Comparison of ENCODE assay signal across 8 mouse cellular contexts in the genomic region with DNA sequence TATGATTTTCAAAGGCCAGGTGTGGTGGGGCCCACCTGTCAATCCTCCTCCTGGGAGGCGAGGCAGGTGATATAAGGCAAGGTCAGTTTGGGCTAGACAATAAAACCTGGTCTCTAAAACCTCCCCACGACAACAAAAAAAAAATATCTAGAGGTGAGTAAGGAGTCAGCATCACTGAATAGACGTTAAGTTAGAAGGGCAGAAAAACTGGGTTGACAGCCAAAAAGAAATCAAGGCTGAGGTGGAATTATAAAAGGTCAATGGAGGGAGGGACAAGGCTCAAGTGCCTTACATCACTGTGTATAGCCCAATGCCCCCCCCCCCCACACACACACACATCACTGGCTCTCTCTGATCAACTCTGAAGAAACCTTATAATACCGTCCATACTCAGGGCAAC. TPM values are rescaled to one million over a fixed set of nuclear protein-coding genes. Genes with fewer than 3 reads are reported as not detected.
DNase-seq lines count a peak whose midpoint lies in the region; ATAC-seq and TF ChIP-seq lines count a peak whose summit lies in the region.

No protein-coding gene starts in this region.

- H3K4me1 ChIP-seq in kidney, embryonic 14.5 days (ENCODE audit: control insufficient read depth, insufficient read depth, low read length) = peaks cover 9% of the 10 kb centered on the region
- H3K4me1 ChIP-seq in cortical plate, adult 2 months (ENCODE audit: control insufficient read depth, insufficient read depth, low read length) = peaks cover 2% of the 10 kb centered on the region; the same call in 1 of the 2 replicates
- H3K4me1 ChIP-seq in hindbrain, embryonic 14.5 days (replicated peaks; ENCODE audit: control insufficient read depth, insufficient read depth, low read length) = peaks cover 17% of the 10 kb centered on the region
- peaks cover 24% of the 10 kb centered on the region for H3K4me1 ChIP-seq in midbrain, embryonic 15.5 days

- WGBS in kidney, embryonic 14.5 days = 22% methylated on average over 4 of the region's 4 CpGs
- 32% methylated on average over 4 of the region's 4 CpGs for WGBS in hindbrain, embryonic 14.5 days
- 22% methylated on average over 4 of the region's 4 CpGs for WGBS in midbrain, embryonic 15.5 days

- TF ChIP-seq CTCF in cortical plate, adult 2 months (IDR thresholded peaks at IDR 0.05; ENCODE audit: extremely low read depth, insufficient read depth, low read length) = no peak

- peak overlapping the region; percentile 78 for H3K4me3 ChIP-seq in kidney, embryonic 14.5 days (ENCODE audit: low read length)
- peak overlapping the region; percentile 47 for H3K4me3 ChIP-seq in cortical plate, adult 2 months (ENCODE audit: insufficient read depth, low read length)
- H3K4me3 ChIP-seq in hindbrain, embryonic 14.5 days (replicated peaks; ENCODE audit: low read length) = peak overlapping the region; percentile 71
- H3K4me3 ChIP-seq in midbrain, embryonic 15.5 days = peak overlapping the region; percentile 95

- H3K27ac ChIP-seq in kidney, embryonic 14.5 days (ENCODE audit: low read depth, low read length) = peak overlapping the region; percentile 90; the same call in 1 of the 2 replicates
- no peak overlapping the region for H3K27ac ChIP-seq in cortical plate, adult 2 months (ENCODE audit: insufficient read depth, low read length)
- H3K27ac ChIP-seq in hindbrain, embryonic 14.5 days = peak overlapping the region; percentile 96
- peak overlapping the region; percentile 98 for H3K27ac ChIP-seq in midbrain, embryonic 15.5 days

- peaks cover 34% of the 10 kb centered on the region for H3K36me3 ChIP-seq in kidney, embryonic 14.5 days (ENCODE audit: control insufficient read depth, insufficient read depth, low read length)
- H3K36me3 ChIP-seq in hindbrain, embryonic 14.5 days (replicated peaks; ENCODE audit: control insufficient read depth, insufficient read depth) = peaks cover 37% of the 10 kb centered on the region
- peaks cover 11% of the 10 kb centered on the region; the same call in 1 of the 2 replicates for H3K36me3 ChIP-seq in midbrain, embryonic 15.5 days (replicated peaks)

- H3K4me2 ChIP-seq in kidney, embryonic 14.5 days (replicated peaks; ENCODE audit: low read depth, low read length) = peak overlapping the region; percentile 75
- peak overlapping the region; percentile 66 for H3K4me2 ChIP-seq in hindbrain, embryonic 14.5 days (replicated peaks)
- peak overlapping the region; percentile 83 for H3K4me2 ChIP-seq in midbrain, embryonic 15.5 days

- ATAC-seq in kidney, embryonic 14.5 days (ENCODE audit: low FRiP score, low TSS enrichment) = no peak
- ATAC-seq in hindbrain, embryonic 14.5 days (ENCODE audit: low FRiP score) = no peak
- no peak for ATAC-seq in midbrain, embryonic 15.5 days (replicated peaks)

- no peaks in the 10 kb centered on the region for H3K27me3 ChIP-seq in kidney, embryonic 14.5 days (ENCODE audit: control insufficient read depth, insufficient read depth, low read length)
- no peaks in the 10 kb centered on the region for H3K27me3 ChIP-seq in hindbrain, embryonic 14.5 days (ENCODE audit: control insufficient read depth, insufficient read depth, low read length)
- H3K27me3 ChIP-seq in midbrain, embryonic 15.5 days (replicated peaks) = no peaks in the 10 kb centered on the region

- H3K9ac ChIP-seq in kidney, embryonic 14.5 days (ENCODE audit: low read depth, low read length) = peak overlapping the region; percentile 79
- peak overlapping the region; percentile 72 for H3K9ac ChIP-seq in hindbrain, embryonic 14.5 days
- H3K9ac ChIP-seq in midbrain, embryonic 15.5 days = peak overlapping the region; percentile 94

- no peak for TF ChIP-seq POLR2A in cortical plate, adult 2 months (IDR thresholded peaks at IDR 0.05; ENCODE audit: extremely low read depth, insufficient read depth, low read length)

- H3K9me3 ChIP-seq in kidney, embryonic 14.5 days (ENCODE audit: control insufficient read depth, low read length) = no peaks in the 10 kb centered on the region
- no peaks in the 10 kb centered on the region for H3K9me3 ChIP-seq in hindbrain, embryonic 14.5 days (ENCODE audit: control insufficient read depth, low read length)
- H3K9me3 ChIP-seq in midbrain, embryonic 15.5 days = no peaks in the 10 kb centered on the region

- no peak for DNase-seq in kidney, postnatal 14 days
- no peak for DNase-seq in hindbrain, embryonic 14.5 days (ENCODE audit: low spot score)
- no peak for DNase-seq in urinary bladder, postnatal 36 days (ENCODE audit: low spot score in 2 of 2)
- no peak for DNase-seq in right cerebral cortex, adult 18-20 months
- DNase-seq in adrenal gland, adult 18-20 months (ENCODE audit: low spot score in 2 of 2) = no peak

RNA-seq across cellular contexts. Expression of gene Txn2, which starts 0.7 kb away (rescaled TPM):
- 269 and 294 TPM in 2 replicates for polyA plus RNA-seq in kidney, embryonic 14.5 days (2014; fragmentation: Nextera tagmentation; extraction: Ambion mirVana)
- polyA plus RNA-seq in cortical plate, adult 2 months (2012; rRNA removed) = 192 and 197 TPM in 2 replicates
- polyA plus RNA-seq in hindbrain, embryonic 14.5 days (2014; fragmentation: Nextera tagmentation; extraction: Ambion mirVana) = 207 and 216 TPM in 2 replicates
- polyA plus RNA-seq in midbrain, embryonic 15.5 days (2015; fragmentation: Nextera tagmentation; extraction: Ambion mirVana) = 203 and 229 TPM in 2 replicates
- 100 to 1,000 TPM; 544 to 611 TPM for total RNA-seq in adrenal gland, adult 18-20 months (2021)

RNA-seq across cellular contexts. Expression of gene Foxred2, which starts 28.4 kb away (rescaled TPM):
- 4.2 and 6.2 TPM in 2 replicates for polyA plus RNA-seq in kidney, embryonic 14.5 days (2014; fragmentation: Nextera tagmentation; extraction: Ambion mirVana)
- polyA plus RNA-seq in cortical plate, adult 2 months (2012; rRNA removed) = 14.4 and 15.2 TPM in 2 replicates
- 10.7 and 10.8 TPM in 2 replicates for polyA plus RNA-seq in hindbrain, embryonic 14.5 days (2014; fragmentation: Nextera tagmentation; extraction: Ambion mirVana)
- polyA plus RNA-seq in midbrain, embryonic 15.5 days (2015; fragmentation: Nextera tagmentation; extraction: Ambion mirVana) = 10.3 and 11.8 TPM in 2 replicates
- 1 to 10 TPM; 2.8 to 3.5 TPM for total RNA-seq in adrenal gland, adult 18-20 months (2021)

RNA-seq across cellular contexts. Expression of gene Eif3d, which starts 42.5 kb away (rescaled TPM):
- polyA plus RNA-seq in kidney, embryonic 14.5 days (2014; fragmentation: Nextera tagmentation; extraction: Ambion mirVana) = 188 and 247 TPM in 2 replicates
- 106 and 111 TPM in 2 replicates for polyA plus RNA-seq in cortical plate, adult 2 months (2012; rRNA removed)
- polyA plus RNA-seq in hindbrain, embryonic 14.5 days (2014; fragmentation: Nextera tagmentation; extraction: Ambion mirVana) = 167 and 177 TPM in 2 replicates
- polyA plus RNA-seq in midbrain, embryonic 15.5 days (2015; fragmentation: Nextera tagmentation; extraction: Ambion mirVana) = 162 and 180 TPM in 2 replicates
- 100 to 1,000 TPM; 149 to 156 TPM for total RNA-seq in adrenal gland, adult 18-20 months (2021)
